8 mouse cellular contexts compared by ENCODE assay signal in the genomic region with DNA sequence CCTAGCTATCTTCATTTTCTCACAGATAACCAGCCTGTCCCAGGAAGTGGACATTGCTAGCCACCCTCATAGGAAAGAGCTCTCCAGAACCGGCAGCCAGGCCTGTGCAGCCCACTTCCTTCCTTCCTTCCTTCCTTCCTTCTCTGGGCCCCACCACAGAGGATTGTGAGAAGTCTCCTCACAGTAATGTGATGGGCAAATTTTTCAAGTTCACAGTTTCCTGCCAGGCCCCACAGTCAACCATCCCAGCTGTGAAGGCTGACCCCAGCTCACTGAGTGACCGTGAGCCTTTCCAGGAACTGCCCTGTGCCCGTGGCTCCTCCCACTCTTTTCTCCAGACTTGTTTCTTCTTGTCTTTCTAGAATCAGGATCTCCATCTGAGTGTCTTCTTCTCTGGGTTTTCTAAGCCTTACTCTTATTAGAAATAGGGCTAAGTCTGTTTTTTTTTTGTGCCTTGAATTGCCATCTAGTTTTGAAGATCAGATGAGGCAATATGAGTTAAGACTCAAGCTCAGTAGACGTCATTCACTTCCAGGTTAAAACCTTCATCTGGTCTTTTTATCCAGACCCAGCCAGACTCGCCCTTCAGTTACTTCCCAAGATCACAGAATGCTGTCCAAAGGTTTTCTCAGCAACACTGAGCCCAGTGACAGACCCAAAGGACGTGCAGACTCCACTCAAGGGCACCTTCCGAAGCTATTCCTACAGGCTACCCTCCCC. TPM values are rescaled to one million over a fixed set of nuclear protein-coding genes. Genes with fewer than 3 reads are reported as not detected.
DNase-seq lines count a peak whose midpoint lies in the region; ATAC-seq and TF ChIP-seq lines count a peak whose summit lies in the region.

No protein-coding gene starts in this region.

- peak overlapping the region; percentile 69 for H3K9ac ChIP-seq in heart, embryonic 12.5 days

- H3K27me3 ChIP-seq in heart, embryonic 12.5 days (replicated peaks) = no peaks in the 10 kb centered on the region

- H3K27ac ChIP-seq in heart, embryonic 12.5 days (ENCODE audit: poor library complexity, severe bottlenecking) = peak overlapping the region; percentile 99
- H3K27ac ChIP-seq in cortical plate, adult 2 months (ENCODE audit: insufficient read depth, low read length) = peak overlapping the region; percentile 60

- H3K4me1 ChIP-seq in heart, embryonic 12.5 days (replicated peaks) = peaks cover 65% of the 10 kb centered on the region
- peaks cover 9% of the 10 kb centered on the region for H3K4me1 ChIP-seq in cortical plate, adult 2 months (ENCODE audit: control insufficient read depth, insufficient read depth, low read length)

- no peak for TF ChIP-seq CTCF in cortical plate, adult 2 months (IDR thresholded peaks at IDR 0.05; ENCODE audit: extremely low read depth, insufficient read depth, low read length)

- H3K4me2 ChIP-seq in heart, embryonic 12.5 days = peak overlapping the region; percentile 47

- H3K36me3 ChIP-seq in heart, embryonic 12.5 days = peaks cover 16% of the 10 kb centered on the region; the same call in 1 of the 2 replicates

- no peak overlapping the region for H3K4me3 ChIP-seq in heart, embryonic 12.5 days
- H3K4me3 ChIP-seq in cortical plate, adult 2 months (ENCODE audit: insufficient read depth, low read length) = no peak overlapping the region

- TF ChIP-seq POLR2A in cortical plate, adult 2 months (IDR thresholded peaks at IDR 0.05; ENCODE audit: extremely low read depth, insufficient read depth, low read length) = no peak

- ATAC-seq in heart, embryonic 12.5 days (ENCODE audit: insufficient number of reproducible peaks, low FRiP score) = no peak
- ATAC-seq in inflammation-experienced regulatory T-cells, adult 6 months = peak; percentile 49
- ATAC-seq in megakaryocyte, adult 5-6 weeks (ENCODE audit: poor library complexity, severe bottlenecking) = peak; percentile 63
- no peak for ATAC-seq in monocyte, adult 5-6 weeks (replicated peaks; ENCODE audit: insufficient number of reproducible peaks, low FRiP score, low TSS enrichment, poor library complexity, severe bottlenecking)
- no peak for ATAC-seq in megakaryocyte-erythroid progenitor cell, adult 5-6 weeks (replicated peaks; ENCODE audit: low FRiP score, low TSS enrichment, poor library complexity, severe bottlenecking)

- DNase-seq in heart, postnatal 4 days = no peak
- no peak for DNase-seq in ovary, adult 18-20 months (ENCODE audit: low spot score)

- H3K9me3 ChIP-seq in heart, embryonic 12.5 days (replicated peaks) = no peaks in the 10 kb centered on the region

- WGBS in heart, embryonic 12.5 days = 22% methylated on average over 7 of the region's 7 CpGs

RNA-seq across cellular contexts. Expression of a gene that starts 33.7 kb away (rescaled TPM):
- 36.2 and 38.7 TPM in 2 replicates for polyA plus RNA-seq in heart, embryonic 12.5 days (2016; fragmentation: Nextera tagmentation; extraction: Ambion mirVana)
- 10 to 100 TPM; 66.9 to 69.5 TPM for total RNA-seq in heart, postnatal 4 days (2021)
- polyA plus RNA-seq in cortical plate, adult 2 months (2012; rRNA removed) = 51.0 and 71.1 TPM in 2 replicates
- polyA plus RNA-seq in inflammation-experienced regulatory T-cells, adult 6 months (2017; shearing (Covaris generic)) = 10 to 100 TPM; 31.4 to 56.0 (median 32.0) TPM
- 265 and 280 TPM in 2 replicates for total RNA-seq in megakaryocyte, adult 5-6 weeks (2015)
- 58.9 and 72.1 TPM in 2 replicates for total RNA-seq in megakaryocyte, adult 5-6 weeks (2017)
- 146 to 413 TPM (median 198 TPM) in 3 replicates for total RNA-seq in monocyte, adult 5-6 weeks (2017)
- 18.4 and 29.1 TPM in 2 replicates for total RNA-seq in megakaryocyte-erythroid progenitor cell, adult 5-6 weeks (2014; fragmentation: Nextera tagmentation)
- total RNA-seq in megakaryocyte-erythroid progenitor cell, adult 5-6 weeks (2017) = 73.3 and 79.0 TPM in 2 replicates

RNA-seq across cellular contexts. Expression of a gene that starts 34.3 kb away (rescaled TPM):
- polyA plus RNA-seq in heart, embryonic 12.5 days (2016; fragmentation: Nextera tagmentation; extraction: Ambion mirVana) = 115 and 121 TPM in 2 replicates
- total RNA-seq in heart, postnatal 4 days (2021) = 100 to 1,000 TPM; 109 to 115 TPM
- polyA plus RNA-seq in cortical plate, adult 2 months (2012; rRNA removed) = 140 and 143 TPM in 2 replicates
- polyA plus RNA-seq in inflammation-experienced regulatory T-cells, adult 6 months (2017; shearing (Covaris generic)) = 10 to 100 TPM; 35.9 to 50.4 (median 39.8) TPM
- total RNA-seq in megakaryocyte, adult 5-6 weeks (2015) = 18.9 and 22.1 TPM in 2 replicates
- total RNA-seq in megakaryocyte, adult 5-6 weeks (2017) = 9.6 and 16.3 TPM in 2 replicates
- total RNA-seq in monocyte, adult 5-6 weeks (2017) = 16.0 to 20.2 TPM (median 17.6 TPM) in 3 replicates
- 51.7 and 55.0 TPM in 2 replicates for total RNA-seq in megakaryocyte-erythroid progenitor cell, adult 5-6 weeks (2014; fragmentation: Nextera tagmentation)
- total RNA-seq in megakaryocyte-erythroid progenitor cell, adult 5-6 weeks (2017) = 31.6 and 40.3 TPM in 2 replicates

Comparison
In these comparisons a context has a peak if more than half of its experiments do, and no peak if none do; other contexts are left out.
1. ATAC-seq: peak in inflammation-experienced regulatory T-cells, adult 6 months (single experiment) and megakaryocyte, adult 5-6 weeks (single experiment); none in heart, embryonic 12.5 days (single experiment), monocyte, adult 5-6 weeks (single experiment) and megakaryocyte-erythroid progenitor cell, adult 5-6 weeks (single experiment).